Mouse (Mus musculus): ENCODE data around the gene Bicc1.

The Bicc1 gene

DNA sequence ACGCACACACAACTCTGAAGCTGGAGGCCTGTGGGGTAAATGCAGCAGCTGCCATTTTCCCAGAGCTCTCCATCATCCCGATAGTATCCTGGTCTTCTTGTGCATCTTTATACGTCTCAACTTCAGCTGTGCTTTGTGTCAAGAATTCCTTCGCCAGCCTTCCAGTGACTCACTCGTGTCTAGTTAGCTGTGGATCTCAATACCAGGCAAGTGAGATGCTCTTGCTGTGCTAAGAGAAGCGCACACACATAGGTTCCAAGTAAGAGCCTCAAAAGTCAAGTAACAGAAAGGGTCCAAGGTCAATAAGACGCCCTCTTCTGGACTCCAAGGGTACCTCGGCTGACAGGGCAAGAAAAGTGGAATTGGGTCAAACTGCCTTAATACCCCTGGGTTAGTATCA, 37.0 kb downstream of the Bicc1 start:
- DNase-seq (ENCODE audit: low read depth), result no peak

DNA sequence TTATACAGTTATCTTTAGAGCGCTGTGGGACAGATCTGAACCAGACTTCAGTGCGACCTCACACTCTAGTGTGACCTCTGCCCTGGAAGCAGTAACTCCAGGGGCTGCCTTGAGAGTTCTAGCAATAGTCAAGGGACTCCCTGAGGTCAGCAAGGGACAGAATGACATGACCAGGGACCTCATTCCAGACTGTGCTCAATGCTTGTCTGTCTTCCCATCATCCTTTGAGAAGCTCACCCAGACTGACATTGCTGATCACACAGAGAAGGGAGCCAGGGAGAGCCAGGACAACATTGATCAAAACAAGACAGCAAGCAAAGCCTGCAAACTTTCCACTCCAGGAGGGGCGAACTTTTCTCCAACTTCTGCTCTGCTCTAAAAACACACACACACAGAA, 38.7 kb downstream of the Bicc1 start:
- DNase-seq (ENCODE audit: low read depth), result no peak

DNA sequence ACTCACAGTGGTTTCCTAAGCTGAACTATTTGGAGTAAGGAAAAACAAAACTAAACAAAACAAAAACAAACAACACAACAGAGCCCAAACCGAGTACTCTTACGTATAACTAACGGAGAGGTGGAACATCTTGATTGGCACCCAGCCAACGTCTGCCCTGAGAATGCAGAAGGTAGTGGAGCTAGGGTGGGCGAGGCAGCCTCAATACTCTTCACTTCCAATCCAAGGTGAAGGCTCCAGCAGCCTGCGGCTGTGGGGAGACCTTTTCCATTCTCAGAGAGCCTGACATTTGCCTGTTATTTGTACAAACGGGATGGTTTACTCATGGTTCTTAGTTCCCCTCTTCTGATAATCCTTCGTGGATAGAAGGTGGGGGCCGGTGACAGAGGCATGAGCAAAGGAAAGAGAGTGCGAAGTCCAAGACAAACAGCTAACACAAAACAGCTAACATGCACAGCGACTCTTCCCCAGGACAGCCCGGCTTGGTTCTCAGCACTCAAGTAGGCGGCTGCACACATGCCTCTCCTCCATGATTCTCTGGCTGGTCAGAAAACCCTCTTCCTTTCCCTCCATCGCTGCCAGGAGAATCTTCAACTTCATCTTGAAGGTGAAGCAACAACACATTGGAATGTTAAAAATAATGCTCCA, 39.3 kb downstream of the Bicc1 start:
- no peak for DNase-seq (ENCODE audit: low read depth)

DNA sequence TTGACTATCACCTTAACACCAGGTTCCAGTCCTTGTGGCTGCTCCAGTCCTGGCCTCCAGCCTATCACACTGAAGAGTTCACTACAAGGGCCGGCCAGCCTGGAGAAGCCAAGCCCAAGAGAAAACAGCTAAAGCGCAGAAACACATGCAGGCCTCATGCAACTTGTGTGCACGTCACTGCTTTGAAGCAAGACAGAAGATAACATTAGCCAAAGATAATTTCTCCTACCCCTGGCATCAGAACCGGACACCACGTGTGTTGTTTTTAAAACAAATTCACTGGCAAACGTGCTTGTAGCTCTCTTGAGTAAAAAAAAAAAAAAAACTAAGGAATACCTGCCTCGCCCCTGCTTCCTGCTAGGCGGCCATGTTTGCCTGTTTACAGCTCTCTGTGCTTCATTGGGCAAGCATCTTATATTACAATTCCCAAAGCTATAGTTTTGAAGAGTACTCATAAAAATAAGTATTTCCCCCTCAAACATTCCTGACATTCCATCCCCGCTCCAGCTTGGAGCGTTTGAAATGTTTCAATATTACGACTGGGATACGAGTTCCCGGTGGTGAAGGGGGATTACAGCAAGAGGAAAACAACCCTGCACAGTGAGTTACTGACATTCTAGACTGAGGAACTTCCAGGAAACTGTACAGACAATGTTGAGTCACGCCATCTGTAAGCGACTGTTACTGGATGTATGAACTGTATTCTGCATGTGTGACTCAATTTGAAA, 40.2 kb downstream of the Bicc1 start:
- DNase-seq (ENCODE audit: low read depth), result no peak

DNA sequence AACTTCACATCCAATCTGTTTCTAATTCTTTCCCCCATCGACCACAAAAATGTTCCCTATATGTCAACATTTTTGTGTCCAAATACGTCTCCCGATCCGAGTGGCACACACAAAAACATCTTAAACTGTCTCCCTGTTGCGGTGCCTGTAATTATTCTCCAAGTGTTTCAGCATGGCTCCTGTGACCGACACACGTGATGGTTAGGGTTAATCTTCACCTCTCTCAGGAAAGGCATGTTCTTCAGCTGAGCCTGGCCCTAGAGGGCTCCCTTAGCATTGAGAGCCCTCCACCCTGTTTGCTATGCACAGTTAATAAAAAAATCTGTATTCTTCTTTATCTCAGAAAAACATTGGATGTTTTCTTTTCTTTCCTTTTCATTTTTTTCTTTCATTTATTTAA, 41.7 kb downstream of the Bicc1 start:
- DNase-seq (ENCODE audit: low read depth), result no peak

DNA sequence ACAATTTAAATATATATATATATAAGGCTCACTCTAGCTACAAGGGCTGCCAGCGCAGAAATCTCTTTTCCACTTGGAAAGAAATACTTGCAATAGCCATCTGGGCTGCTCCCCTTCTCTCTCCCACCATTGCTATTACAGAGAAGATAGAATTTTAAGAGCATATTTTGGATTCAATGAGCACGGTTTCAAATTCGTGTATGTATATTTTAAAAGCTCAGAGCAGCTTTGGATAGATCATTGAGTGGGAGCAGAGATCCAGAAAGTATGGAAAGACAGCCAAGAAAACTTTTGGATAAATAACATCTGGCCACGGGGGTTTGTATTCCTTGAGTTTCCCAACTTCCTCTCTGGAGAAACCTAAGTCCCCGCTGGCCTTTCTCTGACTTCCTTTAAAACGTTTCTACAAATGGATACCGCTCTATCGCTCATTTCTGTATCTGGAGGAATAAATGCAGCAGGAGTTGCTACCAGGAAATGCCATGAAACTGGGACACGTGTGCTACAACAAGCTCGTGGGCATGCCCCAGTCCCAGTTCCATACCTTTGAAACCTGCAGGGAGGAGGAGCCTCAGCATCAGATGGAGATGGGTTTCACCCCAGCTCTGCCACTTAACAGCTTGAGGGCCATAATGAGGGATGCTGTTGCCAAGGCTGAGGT, 45.1 kb downstream of the Bicc1 start:
- no peak for DNase-seq (ENCODE audit: low read depth)

DNA sequence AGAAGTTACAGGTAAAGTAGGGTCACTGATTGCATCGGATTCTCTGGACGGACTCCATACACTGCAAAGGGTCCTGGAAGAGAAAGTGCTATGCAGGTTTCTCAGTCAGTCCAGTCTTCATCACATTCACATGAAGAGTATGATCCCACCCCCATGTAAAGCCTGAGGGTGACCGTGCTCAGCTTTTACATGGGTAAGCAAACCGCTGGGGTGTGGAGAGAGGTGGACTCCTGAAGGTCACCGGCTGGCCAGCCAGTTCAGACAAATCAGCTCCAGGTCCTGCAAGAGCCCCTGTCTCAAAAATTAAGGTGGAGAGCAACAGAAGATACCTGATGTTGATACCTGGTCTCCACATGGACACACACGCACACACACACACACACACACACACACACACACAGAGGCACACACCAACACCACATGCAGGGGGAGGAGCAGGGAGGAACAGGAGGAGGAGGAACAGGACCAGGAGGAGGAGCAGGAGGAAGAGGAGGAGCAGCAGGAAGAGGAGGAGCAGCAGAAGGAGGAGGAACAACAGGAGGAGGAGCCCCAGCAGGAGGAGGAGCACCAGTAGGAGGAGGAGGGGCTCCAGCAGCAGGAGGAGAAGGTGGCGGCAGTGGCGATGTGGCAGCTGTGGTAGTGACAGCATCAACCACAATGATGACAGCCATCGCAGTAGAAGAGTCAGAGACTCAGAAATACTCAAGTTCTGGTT, 52.9 kb downstream of the Bicc1 start:
- DNase-seq (ENCODE audit: low read depth), result no peak

DNA sequence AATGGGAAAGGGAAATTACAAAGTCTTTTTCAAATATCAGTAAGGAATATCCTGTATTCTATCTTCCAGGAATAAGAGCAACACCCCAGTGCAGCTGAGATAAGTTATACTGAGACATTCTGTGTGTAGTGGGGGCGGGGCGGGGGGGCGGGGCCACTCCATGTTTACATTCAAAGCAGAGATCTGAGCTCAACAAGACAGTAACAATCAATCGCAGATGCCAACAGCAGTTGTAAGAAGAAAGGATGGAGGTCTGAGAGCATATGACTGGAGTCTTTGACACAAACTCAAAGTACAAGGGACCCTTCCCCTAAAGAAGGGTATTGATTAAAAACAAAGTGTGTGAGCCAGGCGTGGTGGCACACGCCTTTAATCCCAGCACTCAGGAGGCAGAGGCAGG, 54.7 kb downstream of the Bicc1 start:
- DNase-seq (ENCODE audit: low read depth), result no peak

DNA sequence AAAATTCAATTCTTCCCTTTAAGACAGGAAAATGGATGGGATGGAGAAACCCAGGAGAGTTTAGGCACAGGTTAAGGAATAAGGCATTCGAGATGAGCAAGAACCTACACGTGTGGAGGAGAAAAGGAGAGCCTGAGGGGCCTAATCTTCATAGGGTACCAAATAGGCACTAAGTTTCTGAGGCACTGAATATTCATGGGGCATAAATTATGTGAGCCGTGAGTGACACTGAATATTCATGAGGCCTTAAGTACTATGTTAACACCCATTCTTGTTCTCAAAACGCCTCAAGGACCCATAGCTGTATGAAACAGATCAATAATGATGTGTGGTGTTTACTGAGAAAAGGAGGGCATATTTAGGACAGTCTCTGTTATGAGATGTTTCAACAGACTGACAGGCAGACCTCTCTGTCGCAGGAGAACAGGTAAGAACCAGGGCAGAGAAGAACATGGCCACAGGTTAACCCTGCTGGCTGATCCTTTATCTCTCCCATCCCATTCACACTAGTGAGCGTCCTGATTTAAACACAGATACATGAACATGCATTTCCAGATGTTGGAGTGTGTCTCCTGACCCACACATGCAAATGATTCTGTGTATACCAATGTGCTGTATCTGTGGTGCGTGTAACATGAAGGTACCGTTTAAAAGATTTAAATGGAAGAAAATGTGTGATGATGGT, 58.5 kb downstream of the Bicc1 start:
- DNase-seq (ENCODE audit: low read depth), result no peak

DNA sequence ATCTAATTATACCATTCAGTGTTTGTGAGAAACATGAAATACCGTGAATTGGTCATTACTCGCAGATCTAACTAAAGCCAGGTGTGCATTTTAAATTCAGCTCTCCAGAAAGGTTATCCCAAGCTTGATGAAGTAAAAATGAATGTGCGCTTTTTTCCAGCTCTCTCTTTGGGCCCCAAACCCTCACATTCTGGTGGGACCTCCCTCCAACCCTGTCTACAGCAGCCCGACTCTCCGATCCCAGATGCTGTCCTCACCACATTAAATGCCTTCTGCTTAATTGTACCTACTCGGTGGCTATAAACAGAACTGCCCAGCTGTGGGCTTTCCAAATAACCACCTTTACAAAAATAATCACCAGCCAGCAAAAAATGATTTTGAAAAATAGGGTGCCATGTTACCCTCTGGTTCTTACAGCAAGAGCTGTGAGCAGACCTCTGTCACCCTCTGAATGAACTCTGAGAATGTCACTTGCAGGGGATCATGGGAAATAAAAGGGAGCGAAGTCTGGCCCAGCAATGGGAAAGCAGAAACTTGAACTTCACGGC, 64.7 kb downstream of the Bicc1 start:
- no peak for DNase-seq (ENCODE audit: low read depth)

DNA sequence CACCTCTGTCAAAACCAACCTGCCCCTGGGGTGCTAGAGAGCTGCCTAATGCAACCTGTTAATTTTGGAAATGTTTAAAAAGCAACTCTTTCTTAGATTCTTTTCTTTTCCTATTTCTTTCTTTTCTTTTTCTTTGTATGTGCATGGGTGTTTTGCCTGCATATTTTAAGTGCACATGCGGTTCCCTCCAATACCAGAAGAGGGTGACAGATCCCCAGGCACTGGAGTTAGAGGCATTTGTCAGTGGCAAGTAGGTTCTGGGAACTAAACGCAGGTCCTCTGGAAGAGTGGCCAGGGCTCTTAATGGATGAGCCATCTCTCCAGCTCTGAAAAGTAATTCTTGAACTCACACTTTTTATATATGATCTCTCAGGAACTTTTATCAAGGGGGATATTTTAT, 66.2 kb downstream of the Bicc1 start:
- DNase-seq (ENCODE audit: low read depth), result no peak

DNA sequence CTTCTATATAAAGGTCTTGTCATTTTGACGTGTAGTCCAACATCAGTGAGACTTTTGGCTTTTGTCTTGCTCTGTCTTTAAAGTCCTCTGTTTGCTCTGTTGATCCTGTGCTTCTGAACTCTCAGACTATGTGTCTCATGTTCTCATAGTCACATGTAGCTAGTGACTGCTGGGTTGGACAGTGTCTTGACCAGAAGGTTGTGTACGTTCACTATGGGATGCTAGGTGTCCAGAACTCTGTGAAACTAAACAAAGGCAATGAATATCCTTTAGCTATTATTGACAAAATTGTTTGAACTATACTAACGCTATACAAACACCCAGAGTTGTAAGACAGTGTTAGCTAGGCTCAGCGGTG, 72.2 kb downstream of the Bicc1 start:
- DNase-seq (ENCODE audit: low read depth), result no peak

DNA sequence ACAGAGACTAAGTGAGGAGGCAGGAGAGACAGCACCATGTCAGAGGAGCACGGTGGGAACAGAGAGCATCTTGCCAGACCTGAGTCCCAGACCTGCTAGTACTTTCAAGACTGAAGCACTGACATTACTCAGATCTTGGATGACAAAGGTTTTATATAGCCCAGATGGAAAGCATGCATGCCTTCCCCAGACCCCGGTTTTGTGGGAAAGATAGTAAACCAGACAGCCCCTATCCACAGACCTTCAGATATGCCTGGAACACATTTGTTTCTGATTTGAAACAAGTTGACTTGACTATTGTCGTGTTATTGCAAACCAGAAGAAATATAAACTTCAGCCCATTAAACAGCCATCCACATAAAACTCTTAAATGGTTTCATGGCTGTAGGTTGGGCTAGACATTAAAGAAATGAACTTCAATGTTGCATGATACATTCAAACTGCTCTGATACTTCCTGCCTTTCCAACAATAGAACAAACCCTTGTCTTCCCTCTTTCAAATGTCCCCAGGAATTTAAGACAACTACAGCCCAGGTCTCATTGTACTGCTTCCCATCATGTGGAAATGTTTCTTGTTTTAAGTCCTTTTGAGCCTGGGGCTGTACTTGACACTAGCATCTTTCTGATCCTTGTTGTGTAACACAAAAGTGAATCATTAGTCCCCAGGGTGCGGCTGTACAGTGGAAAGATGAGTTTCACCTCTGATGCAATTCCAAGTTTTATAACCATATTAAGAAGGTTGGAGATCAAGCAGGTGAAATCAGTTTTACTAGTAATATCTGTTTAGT, 72.7 kb downstream of the Bicc1 start:
- no peak for DNase-seq (ENCODE audit: low read depth)

DNA sequence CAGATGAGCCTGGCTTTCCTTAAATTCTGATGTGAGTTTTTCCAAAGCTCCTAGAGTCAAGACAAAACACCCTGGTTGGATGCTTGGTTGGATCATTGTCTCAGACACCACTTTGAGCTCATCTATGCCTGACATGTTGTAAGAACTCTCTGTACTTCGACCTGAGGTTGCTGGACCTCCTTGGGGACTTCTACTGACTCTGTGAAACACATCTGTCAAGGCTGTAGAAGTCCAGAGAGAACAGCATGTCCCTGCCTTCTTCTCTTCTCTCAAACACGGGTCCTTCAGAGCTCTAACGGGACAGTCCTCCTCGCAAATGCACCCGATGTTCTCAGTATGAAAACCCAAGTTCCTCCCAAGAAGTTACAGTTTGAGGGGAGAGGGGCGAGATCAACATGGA, 76.5 kb downstream of the Bicc1 start:
- no peak for DNase-seq (ENCODE audit: low read depth)

DNA sequence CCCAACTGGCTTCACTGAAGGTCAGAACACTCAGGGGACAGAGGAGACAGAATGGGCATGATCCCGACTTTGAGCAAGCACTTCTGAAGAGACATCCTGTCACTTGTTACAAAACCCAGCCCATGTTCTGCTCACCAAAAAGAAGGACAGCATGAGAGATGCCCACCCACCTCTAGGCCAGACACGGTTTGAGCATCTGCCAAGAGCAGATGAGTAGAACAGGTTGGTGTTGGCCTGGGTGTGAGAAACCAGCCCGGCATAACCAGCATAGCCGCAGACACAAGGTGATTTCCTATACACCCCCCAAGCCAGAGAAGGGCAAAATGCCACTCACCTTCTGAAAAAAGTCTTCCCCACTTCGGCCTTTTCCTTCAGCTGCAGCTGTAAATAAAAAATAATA, 80.6 kb downstream of the Bicc1 start:
- no peak for DNase-seq (ENCODE audit: low read depth)

DNA sequence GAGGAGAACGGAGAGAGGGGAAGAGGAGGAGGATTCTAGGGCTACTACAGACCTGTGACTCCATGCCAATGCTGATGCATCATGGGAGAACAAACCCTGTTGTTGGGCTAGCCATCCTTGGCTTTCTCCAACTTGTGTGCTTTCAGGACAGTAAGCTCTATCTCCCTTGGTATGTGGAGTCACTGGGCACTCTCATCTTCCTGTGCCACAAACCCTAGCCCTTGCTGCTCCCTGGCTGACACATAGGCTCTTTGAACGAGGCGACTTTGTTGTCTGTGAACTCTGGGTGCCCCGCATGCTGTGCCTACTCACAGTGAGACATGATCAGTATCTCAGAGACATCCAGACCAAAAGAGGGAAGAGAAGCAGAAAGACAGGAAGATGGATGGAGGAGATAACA, 94.5 kb downstream of the Bicc1 start:
- no peak for DNase-seq (ENCODE audit: low read depth)

DNA sequence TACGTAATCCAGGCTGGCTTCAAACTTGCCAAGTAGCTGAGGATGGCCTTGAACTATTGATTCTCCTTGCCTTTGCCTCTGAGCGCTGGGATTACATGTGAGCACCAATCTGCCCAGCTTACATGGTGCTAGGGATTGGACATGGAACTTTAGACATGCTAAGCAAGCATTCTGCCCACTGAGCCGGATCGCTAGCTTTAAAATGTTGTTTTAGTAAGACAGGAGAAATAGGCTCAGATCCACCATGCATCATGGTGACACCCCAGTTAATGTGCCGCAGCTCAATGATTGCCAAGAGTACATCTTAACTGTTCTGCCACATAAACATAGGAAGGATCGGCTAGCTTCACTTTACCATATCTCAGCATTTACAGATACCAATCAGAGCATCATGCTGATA, 94.9 kb downstream of the Bicc1 start:
- DNase-seq (ENCODE audit: low read depth), result no peak

DNA sequence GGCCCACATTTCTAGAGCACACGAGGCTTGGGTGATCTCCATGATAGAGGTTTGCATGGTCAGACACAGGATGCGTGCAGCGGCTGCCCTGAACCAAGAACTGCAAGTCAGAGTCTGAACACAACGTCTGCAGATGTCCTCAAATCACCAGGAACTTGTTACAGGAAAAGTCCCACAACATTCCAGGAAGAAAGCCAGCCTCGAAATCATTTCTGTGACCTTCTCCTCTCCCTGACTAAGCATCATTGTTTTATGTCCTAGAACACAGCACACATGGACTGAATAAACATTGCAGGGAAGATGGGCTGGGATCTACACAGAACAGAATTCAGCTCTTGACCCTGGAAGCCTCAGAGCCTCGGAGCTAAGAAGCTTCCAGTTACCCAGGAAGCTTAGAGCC, 97.3 kb downstream of the Bicc1 start:
- DNase-seq (ENCODE audit: low read depth), result no peak

DNA sequence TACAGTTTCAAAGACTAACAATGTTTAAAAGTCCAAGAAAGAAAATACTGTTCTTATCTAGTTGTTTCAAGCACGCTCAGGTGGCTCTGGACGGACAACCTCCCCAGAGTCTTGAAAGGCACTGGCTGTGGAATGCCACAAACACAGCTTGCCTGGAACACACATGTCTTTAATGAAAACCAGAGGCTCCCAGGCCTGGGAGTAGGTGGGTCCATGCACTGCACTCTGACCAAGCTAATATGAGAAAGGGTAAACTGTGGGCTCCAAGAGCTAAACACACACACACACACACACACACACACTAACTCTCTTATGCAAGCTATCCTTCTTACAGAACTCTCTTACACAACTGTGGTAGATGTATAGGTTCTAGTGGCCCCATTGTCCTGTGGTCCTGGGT, 99.2 kb downstream of the Bicc1 start:
- DNase-seq (ENCODE audit: low read depth), result no peak

DNA sequence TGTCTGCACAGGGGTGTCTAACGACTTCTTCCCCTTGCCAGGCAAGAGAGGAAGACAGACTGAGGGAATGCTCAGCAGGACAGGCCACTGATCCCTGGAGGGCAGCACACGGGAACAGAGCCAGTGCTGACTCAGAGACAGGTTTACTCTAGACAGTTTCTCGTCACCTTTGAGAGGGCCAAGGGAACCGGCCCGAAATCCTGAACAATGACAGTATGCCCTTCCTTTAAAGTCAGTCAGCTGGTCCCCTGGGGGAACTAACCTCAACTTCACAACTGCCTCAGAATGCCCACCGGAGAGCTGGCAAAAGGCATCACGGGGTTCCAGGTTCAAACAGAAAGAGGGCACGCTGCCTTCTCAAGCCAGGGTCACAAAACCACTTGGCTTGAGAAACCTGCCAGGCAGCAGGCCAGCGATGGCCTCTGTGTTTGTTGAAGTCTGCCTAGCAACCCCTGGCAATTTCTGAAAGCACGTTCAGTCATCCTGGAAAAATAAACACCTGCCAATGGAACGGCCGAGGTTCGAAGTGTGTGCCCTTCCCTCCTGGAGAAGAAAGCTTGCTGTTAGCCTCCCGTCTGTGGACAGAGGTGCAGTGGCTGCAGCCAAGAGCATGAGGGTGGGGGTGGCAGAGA, 100.8 kb downstream of the Bicc1 start:
- DNase-seq (ENCODE audit: low read depth), result no peak

DNA sequence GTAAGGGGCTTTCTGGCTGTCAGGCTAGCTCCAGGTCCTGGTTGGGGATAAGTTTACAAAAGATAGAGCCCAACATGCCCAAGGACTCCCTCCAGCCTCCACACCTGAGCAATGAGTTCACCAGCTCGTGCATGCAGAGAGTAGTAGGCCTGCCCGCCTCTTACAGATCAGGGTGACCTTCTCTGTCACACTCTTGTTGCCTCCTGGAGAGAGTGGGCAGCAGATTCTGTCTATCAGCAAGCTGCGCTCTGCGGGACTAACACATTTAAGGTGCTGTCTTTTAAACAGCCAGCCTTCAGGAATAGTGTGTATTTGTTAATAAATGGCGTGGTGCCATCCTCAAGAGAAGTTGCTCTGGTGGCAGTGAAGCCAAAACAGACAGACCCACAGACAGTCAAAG, 101.4 kb downstream of the Bicc1 start:
- no peak for DNase-seq (ENCODE audit: low read depth)
